Mouse (Mus musculus) cortical plate, adult 2 months (tissue): ENCODE data around the gene Tmem121.

Source experiments
- CTCF ChIP-seq: fragments of 200-500 bp; IDR thresholded peaks from 2 replicates; pipeline ENCODE4 v1.5.1; 2011; ENCODE audit warnings: mild to moderate bottlenecking, control low read depth, low read length; ENCODE audit not compliant: insufficient read depth; ENCODE audit errors: extremely low read depth
- POLR2A ChIP-seq: fragments of 200-500 bp; IDR thresholded peaks from 2 replicates; pipeline ENCODE4 v1.6.1; 2011; ENCODE audit warnings: mild to moderate bottlenecking, low read length, control low read depth; ENCODE audit not compliant: insufficient read depth; ENCODE audit errors: extremely low read depth

DNA sequence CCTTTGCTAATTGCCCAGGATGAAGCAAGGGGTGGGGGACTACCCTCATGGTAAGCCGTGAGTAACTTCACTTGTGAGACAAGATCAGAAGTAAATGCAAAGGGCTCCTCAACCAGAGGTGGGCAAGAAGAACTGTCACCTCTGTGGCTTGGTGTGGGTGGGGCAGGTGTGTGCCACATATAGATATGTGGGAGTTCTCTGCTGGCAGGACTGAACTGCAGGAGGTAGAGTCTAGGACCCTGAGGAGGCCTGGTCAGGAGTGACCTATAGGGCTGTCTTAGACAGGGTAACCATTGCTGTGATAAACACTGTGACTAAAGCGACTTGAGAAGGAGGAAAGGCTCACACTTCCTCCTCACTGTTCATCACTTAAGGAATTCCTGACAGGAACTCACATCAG is 7.7 kb downstream of the Tmem121 start:
- TF ChIP-seq CTCF, result no peak
- no peak for TF ChIP-seq POLR2A
